Mouse (Mus musculus) midbrain, embryonic 12.5 days (tissue): ENCODE data around the gene 4930544G11Rik. TPM values are rescaled to one million over a fixed set of nuclear protein-coding genes. Genes with fewer than 3 reads are reported as not detected.

Experiments used
- ATAC-seq: fragments of 200-750 bp; cut with Nextera tagmentation; 2 replicates; pipeline ENCODE4 v1.8.0; 2017; ENCODE audit warnings: low read depth, moderate TSS enrichment, moderate library complexity; ENCODE audit not compliant: low FRiP score
- H3K27ac ChIP-seq: fragments of 300-500 bp; sonication (generic); replicated peaks from 2 replicates; pipeline ENCODE4 v1.5.1; 2016; ENCODE audit warnings: mild to moderate bottlenecking
- H3K27me3 ChIP-seq: fragments of 300-500 bp; sonication (generic); 2 replicates; pipeline ENCODE4 v1.6.1; 2016; ENCODE audit warnings: mild to moderate bottlenecking
- H3K36me3 ChIP-seq: fragments of 300-500 bp; sonication (generic); 2 replicates; pipeline ENCODE4 v1.6.1; 2016
- H3K4me1 ChIP-seq: fragments of 300-500 bp; sonication (generic); 2 replicates; pipeline ENCODE4 v1.6.1; 2016
- H3K4me2 ChIP-seq: fragments of 300-500 bp; sonication (generic); replicated peaks from 2 replicates; pipeline ENCODE4 v1.6.1; 2016; ENCODE audit warnings: mild to moderate bottlenecking, moderate library complexity
- H3K4me3 ChIP-seq: fragments of 300-500 bp; sonication (generic); 2 replicates; pipeline ENCODE4 v1.5.1; 2016; ENCODE audit warnings: mild to moderate bottlenecking
- H3K9ac ChIP-seq: fragments of 300-500 bp; sonication (generic); replicated peaks from 2 replicates; pipeline ENCODE4 v1.6.1; 2016; ENCODE audit warnings: mild to moderate bottlenecking, moderate library complexity
- H3K9me3 ChIP-seq: fragments of 300-500 bp; sonication (generic); 2 replicates; pipeline ENCODE4 v1.6.1; 2016; ENCODE audit warnings: mild to moderate bottlenecking
- WGBS: fragments of 180-500 bp; shearing (Covaris S2); methylation state at CpG from one replicate; pipeline ENCODE4 v1.1.7; 2016; 5-methylcytosine and 5-hydroxymethylcytosine counted together
- polyA plus RNA-seq: library from polyadenylated mRNA; unstranded; fragments of >200 nt; fragmentation: Nextera tagmentation; extraction: Ambion mirVana; gene quantifications from 2 replicates; pipeline ENCODE4 v1.2.1, GENCODE M21; 2016

Gene 4930544G11Rik
- polyA plus RNA-seq, result not detected in 2 replicates

DNA sequence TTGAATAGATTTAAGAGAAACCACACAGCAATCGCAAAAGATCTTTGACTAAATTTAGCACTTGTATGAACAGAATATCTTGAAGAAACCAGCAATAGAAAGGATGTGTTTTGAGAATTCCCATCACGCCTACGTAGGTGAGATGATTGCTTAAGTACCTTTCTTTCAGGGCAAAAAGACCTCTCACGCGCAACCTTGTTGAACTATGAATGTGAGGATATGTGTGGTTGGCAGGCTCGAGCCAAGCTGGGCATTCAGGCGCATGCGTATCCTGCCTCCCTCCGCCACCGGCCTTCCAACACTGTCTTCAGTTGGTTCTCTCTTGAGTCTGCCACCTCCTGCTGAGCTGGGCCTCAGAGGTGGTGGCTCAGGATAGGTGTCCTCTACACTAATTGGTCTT is at the start of gene 4930544G11Rik:
Gene 4930544G11Rik, plus strand, starts transcription at position 301 of the 400 bp plus-strand sequence.
- WGBS, result 94% methylated on average over 10 of the region's 10 CpGs
- H3K9me3 ChIP-seq, result 0 out of 2 replicates have a peak, but pooled peaks cover 2% of the 10 kb centered on the region
- no peaks in the 10 kb centered on the region for H3K27me3 ChIP-seq
- no peak within 1 kb of the TSS for H3K27ac ChIP-seq
- H3K36me3 ChIP-seq, result no peaks in the 10 kb centered on the region
- H3K9ac ChIP-seq, result no peak within 1 kb of the TSS
- no peak within 1 kb of the TSS for H3K4me3 ChIP-seq
- no peaks in the 10 kb centered on the region for H3K4me1 ChIP-seq
- H3K4me2 ChIP-seq, result no peak within 1 kb of the TSS
- ATAC-seq, result no peak

DNA sequence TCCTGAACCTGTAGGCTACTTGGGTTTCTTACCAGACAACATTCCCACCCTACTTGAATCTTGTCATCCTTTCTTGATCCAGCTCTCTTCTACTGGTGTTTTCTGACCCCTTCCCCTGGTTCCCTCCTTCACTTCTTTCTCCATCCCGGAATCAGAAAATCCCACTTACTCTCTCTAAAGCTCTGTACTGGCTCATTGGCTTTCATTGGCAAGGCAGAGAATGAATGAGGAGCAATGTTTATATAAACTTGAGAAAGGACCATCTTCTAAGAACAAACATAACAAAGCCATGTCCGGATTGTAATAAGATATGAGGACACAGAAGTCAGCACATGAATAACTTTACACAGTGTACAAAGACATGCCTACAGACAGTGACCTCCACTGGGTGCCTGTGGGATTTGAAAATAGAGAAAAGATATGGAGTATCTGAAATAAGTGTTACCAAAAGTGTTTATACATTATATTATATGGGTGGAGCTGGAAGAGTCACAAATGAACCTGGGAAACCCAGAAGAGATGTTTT is 45.7 kb upstream of the 4930544G11Rik start:
- ATAC-seq, result no peak
- no peak overlapping the region for H3K4me2 ChIP-seq
- H3K9ac ChIP-seq, result no peak overlapping the region
- H3K27ac ChIP-seq, result no peak overlapping the region
- no peak overlapping the region for H3K4me3 ChIP-seq
- no peaks in the 10 kb centered on the region for H3K27me3 ChIP-seq
- H3K9me3 ChIP-seq, result no peaks in the 10 kb centered on the region
- no peaks in the 10 kb centered on the region for H3K36me3 ChIP-seq
- H3K4me1 ChIP-seq, result no peaks in the 10 kb centered on the region
- WGBS, result 92% methylated on average over 2 of the region's 2 CpGs

DNA sequence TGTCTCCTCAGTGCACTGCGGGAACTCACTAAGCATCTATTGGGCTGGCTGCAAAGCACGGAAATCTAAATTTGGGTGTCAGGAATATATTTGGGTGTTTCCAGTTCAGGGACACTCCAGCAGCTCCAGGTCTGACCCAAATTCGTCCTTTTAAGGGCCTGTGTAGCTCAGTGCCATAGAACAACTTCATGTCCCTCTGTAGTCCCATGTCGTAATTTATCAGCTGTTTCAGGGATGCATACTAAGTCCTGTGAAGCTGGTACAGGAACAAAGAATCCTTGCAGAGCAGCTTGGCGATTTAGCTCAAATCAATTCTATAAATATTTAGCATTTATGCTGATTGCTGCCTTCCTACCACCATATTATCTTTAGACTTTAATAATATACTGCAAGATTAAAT is 37.0 kb upstream of the 4930544G11Rik start:
- WGBS, result 82% methylated on average over 5 of the region's 5 CpGs
- ATAC-seq, result no peak

DNA sequence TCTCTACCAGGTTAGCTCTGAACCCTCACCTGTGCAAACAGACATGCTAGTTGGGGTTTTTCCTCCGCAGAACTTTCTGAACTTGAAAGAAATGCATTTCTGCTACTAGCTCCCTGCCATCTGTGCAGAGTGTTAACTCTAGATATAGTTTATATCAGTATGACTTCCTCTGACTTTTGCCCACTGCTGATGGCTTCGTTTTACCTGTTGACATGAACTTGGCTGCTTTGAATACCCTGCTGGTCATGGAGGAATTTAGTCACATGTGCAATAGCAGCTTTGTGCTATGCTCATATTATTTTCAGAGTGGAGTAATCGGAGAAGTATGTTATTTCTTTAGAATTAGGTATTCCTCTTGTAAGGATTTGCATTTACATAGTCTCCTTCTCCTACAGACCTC is 30.7 kb upstream of the 4930544G11Rik start:
- no peak overlapping the region for H3K27ac ChIP-seq
- no peaks in the 10 kb centered on the region for H3K4me1 ChIP-seq
- no peak overlapping the region for H3K4me3 ChIP-seq
- H3K9ac ChIP-seq, result no peak overlapping the region
- H3K4me2 ChIP-seq, result no peak overlapping the region
- H3K36me3 ChIP-seq, result no peaks in the 10 kb centered on the region
- 92% methylated on average over 3 of the region's 3 CpGs for WGBS
- no peak for ATAC-seq
- no peaks in the 10 kb centered on the region for H3K9me3 ChIP-seq
- H3K27me3 ChIP-seq, result no peaks in the 10 kb centered on the region

More for the DNA sequence above, 37.0 kb upstream of the 4930544G11Rik start:
- H3K9me3 ChIP-seq, result no peaks in the 10 kb centered on the region
- no peak overlapping the region for H3K4me2 ChIP-seq
- no peaks in the 10 kb centered on the region for H3K27me3 ChIP-seq
- H3K27ac ChIP-seq, result no peak overlapping the region
- H3K4me3 ChIP-seq, result no peak overlapping the region
- H3K36me3 ChIP-seq, result no peaks in the 10 kb centered on the region
- no peaks in the 10 kb centered on the region for H3K4me1 ChIP-seq
- no peak overlapping the region for H3K9ac ChIP-seq

DNA sequence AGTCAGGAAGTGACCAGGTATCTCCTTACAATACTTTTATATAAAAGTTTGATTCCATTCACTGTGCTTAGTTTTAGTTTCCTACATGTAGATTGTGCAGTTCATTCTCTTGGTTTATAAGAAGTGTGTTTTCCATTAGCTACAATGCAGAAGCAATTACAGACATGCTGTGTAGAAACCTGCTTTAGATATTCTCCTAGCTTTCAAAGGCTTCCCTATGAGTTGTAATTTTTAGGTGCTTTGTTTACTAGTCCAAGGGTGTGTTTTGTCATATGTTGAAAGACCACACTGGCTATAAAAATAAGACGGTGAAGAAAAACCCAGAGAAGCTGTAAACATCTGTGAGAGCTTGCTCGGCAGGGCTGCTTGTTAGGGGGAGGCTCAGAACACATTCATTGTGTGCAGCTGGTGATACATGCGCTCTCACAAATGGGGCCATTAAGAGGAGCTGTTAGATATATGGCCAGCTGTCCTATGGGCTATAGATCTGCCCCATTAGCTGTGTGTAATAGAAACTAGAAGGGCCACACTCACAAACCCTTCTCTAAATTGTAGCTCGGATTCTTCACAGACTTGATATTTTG is 28.8 kb upstream of the 4930544G11Rik start:
- H3K4me2 ChIP-seq, result no peak overlapping the region
- no peaks in the 10 kb centered on the region for H3K9me3 ChIP-seq
- 85% methylated on average over 4 of the region's 4 CpGs for WGBS
- H3K27ac ChIP-seq, result no peak overlapping the region
- H3K36me3 ChIP-seq, result no peaks in the 10 kb centered on the region
- H3K4me3 ChIP-seq, result no peak overlapping the region
- no peak overlapping the region for H3K9ac ChIP-seq
- no peak for ATAC-seq
- H3K4me1 ChIP-seq, result no peaks in the 10 kb centered on the region
- no peaks in the 10 kb centered on the region for H3K27me3 ChIP-seq

DNA sequence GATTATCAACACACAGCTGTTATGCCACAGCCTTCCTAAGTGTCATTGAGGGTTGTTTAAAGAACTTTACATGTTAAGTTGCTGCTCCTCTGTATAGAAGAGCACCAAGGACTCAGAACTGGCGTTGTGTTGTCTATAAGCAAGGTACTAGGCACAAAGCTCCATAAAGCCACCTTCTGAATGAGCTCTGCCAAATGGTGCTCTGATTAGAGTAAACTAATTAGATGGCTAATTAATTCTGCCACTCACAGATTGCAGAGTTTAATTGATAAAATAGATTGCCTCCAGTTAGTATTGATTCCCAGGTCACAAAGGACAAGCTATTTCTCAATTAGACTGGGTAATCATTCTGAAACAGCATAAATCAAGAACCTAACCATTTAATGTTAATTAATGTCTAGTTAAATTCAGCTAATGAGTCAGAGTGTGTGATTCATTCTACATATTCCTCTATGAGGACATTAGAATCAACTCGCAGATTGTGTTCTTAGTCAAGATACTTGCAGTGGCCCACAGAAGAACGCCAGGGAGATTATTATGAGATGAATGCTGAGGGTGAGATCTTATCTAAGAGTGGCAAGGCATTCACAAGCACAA is 26.6 kb upstream of the 4930544G11Rik start:
- Histone ChIP-seq H3K4me2 (no peak overlapping the region), H3K27ac (no peak overlapping the region), H3K4me3 (no peak overlapping the region), H3K36me3 (no peaks in the 10 kb centered on the region), H3K27me3 (no peaks in the 10 kb centered on the region), H3K9ac (no peak overlapping the region), H3K4me1 (no peaks in the 10 kb centered on the region), H3K9me3 (no peaks in the 10 kb centered on the region)
- 85% methylated on average over 3 of the region's 3 CpGs for WGBS
- no peak for ATAC-seq

DNA sequence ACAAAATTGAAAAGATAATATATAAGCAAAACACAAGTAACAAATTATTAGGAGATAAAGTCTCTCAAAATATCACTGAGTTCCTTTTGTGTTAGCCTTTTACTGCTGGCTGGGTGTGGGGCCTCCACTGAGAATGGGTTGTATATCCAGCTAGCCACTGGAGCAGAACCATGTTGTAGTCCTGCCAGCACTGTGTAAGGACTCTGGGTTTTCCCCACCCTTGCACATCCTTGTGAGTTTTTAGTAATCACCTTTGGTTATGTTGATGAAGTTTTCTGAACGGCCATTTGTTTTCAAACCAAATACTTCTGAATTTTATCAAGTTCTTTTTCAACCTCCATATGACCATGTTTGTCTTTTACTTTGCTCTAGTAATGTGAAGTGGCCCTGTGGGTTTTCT is 21.9 kb upstream of the 4930544G11Rik start:
- ATAC-seq, result no peak
- Histone ChIP-seq H3K4me2 (no peak overlapping the region), H3K4me1 (peaks cover 8% of the 10 kb centered on the region), H3K27me3 (no peaks in the 10 kb centered on the region), H3K9me3 (no peaks in the 10 kb centered on the region), H3K27ac (no peak overlapping the region), H3K9ac (no peak overlapping the region), H3K4me3 (no peak overlapping the region), H3K36me3 (no peaks in the 10 kb centered on the region)
- 92% methylated on average over 1 of the region's 1 CpGs for WGBS

DNA sequence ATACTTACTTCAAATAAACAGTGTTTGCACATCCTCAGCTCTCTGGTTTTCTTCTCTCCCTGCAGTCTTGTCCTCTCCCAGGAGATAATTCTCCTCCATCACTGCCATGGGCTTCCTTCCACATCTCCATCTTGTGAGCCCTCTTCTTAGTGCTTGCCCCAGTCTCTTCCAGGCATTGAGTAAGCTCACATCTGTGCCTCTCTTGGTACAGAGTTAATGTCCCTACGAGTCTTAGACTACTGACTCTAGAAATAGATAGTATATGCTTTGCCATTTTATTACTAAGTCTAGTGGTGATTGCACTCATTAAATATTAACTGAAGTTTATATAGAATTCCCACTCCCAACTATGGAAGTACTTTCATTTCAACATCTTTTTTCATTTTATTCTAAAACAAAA is 19.6 kb upstream of the 4930544G11Rik start:
- WGBS, result 21% methylated on average over 1 of the region's 1 CpGs
- H3K27ac ChIP-seq, result no peak overlapping the region

DNA sequence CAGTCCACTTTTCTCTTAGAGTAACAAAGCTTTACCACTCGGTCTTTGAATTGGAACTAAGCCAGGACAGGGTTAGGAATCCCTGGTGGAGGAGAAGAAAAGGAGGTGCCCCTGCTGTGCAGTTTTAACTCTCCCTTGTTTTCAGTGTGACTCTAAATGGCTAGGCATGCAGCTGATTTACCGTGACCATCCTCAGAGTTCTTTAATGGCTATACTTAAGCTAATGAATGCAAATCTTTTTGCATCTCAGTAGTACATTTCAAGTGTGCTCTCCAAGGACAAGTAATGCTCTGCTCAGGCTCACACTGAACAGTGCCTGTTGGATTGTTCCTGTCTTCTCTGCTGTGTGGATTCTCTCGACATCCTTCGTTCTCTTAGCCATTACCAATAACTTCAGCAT is 19.2 kb upstream of the 4930544G11Rik start:
- WGBS, result 12% methylated on average over 4 of the region's 4 CpGs
- peak; percentile 93 for ATAC-seq

More for the DNA sequence above, 19.6 kb upstream of the 4930544G11Rik start:
- peaks cover 8% of the 10 kb centered on the region for H3K4me1 ChIP-seq
- no peaks in the 10 kb centered on the region for H3K27me3 ChIP-seq
- H3K36me3 ChIP-seq, result no peaks in the 10 kb centered on the region
- H3K9me3 ChIP-seq, result no peaks in the 10 kb centered on the region
- no peak overlapping the region for H3K9ac ChIP-seq
- H3K4me2 ChIP-seq, result no peak overlapping the region
- ATAC-seq, result peak; percentile 64; the same call in 1 of the 2 replicates
- H3K4me3 ChIP-seq, result no peak overlapping the region

DNA sequence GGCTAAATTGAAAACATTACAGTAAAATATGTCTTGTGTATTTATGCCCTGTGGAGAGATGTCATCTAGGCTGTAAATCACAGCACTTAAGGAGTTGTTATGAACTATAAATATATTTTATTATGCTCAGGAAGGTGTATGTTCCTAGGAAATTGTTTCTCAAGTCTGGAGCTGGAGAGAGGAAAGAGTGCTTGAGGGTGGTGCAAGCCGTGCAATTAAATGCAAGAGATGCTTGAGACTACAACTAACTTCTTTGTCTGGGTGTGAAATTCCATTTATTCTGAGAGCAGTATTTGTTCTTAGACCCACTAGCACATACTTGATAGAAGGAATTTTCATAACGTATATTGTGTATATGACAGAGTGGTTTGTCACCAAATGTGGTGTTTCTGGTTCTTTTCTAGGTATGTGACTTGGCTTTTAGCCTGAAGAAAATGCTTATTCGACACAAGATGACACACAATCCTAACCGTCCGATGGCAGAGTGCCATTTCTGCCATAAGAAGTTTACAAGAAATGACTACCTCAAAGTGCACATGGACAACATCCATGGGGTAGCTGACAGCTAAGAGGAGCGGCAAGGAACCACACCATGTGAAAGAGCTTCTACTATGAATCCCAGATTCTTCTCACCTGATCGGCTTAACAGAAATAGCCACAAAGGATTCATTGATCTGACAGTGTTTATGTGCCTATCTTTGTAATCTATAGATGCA is 16.7 kb upstream of the 4930544G11Rik start:
- Histone ChIP-seq H3K27ac (no peak overlapping the region), H3K9me3 (no peaks in the 10 kb centered on the region), H3K4me1 (peaks cover 8% of the 10 kb centered on the region), H3K27me3 (no peaks in the 10 kb centered on the region), H3K4me3 (no peak overlapping the region), H3K9ac (no peak overlapping the region), H3K36me3 (no peaks in the 10 kb centered on the region), H3K4me2 (no peak overlapping the region)
- WGBS, result 91% methylated on average over 7 of the region's 7 CpGs
- no peak for ATAC-seq

More for the DNA sequence above, 19.2 kb upstream of the 4930544G11Rik start:
- H3K4me1 ChIP-seq, result peaks cover 8% of the 10 kb centered on the region
- no peak overlapping the region for H3K4me3 ChIP-seq
- no peaks in the 10 kb centered on the region for H3K9me3 ChIP-seq
- no peak overlapping the region for H3K9ac ChIP-seq
- H3K4me2 ChIP-seq, result no peak overlapping the region
- H3K27me3 ChIP-seq, result no peaks in the 10 kb centered on the region
- H3K36me3 ChIP-seq, result no peaks in the 10 kb centered on the region
- H3K27ac ChIP-seq, result no peak overlapping the region

DNA sequence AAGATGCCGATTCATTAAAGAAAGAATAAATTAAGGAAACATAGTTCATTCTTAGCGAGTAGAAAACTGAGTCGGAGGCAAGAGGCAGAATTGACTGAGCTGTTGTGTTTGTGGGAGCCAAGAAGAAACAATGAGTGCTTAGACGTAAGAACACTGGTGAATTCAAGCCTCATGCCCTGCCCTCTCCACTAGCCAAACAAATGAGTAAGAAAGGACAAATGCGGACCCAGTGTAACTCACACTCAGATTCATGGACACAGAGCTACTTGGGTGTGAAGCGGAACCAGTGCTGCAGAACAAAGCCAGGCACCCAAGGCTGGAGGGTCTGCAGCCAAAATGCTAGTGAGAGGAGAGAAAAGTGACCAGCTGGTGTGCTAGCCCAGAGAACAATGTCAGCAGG is 1.9 kb upstream of the 4930544G11Rik start:
- no peaks in the 10 kb centered on the region for H3K27me3 ChIP-seq
- H3K9me3 ChIP-seq, result 0 out of 2 replicates have a peak, but pooled peaks cover 2% of the 10 kb centered on the region
- no peak overlapping the region for H3K4me3 ChIP-seq
- no peaks in the 10 kb centered on the region for H3K4me1 ChIP-seq
- no peaks in the 10 kb centered on the region for H3K36me3 ChIP-seq
- no peak overlapping the region for H3K9ac ChIP-seq
- ATAC-seq, result no peak
- no peak overlapping the region for H3K4me2 ChIP-seq
- WGBS, result 72% methylated on average over 6 of the region's 6 CpGs
- no peak overlapping the region for H3K27ac ChIP-seq
